Mouse (Mus musculus): ENCODE measurements around the gene Ttn. TPM values are rescaled to one million over a fixed set of nuclear protein-coding genes. Genes with fewer than 3 reads are reported as not detected.

The Ttn gene
- polyA plus RNA-seq, 1 experiment from 2014 or later, result 1.7 TPM

- no peaks in the 10 kb centered on the region for H3K27me3 ChIP-seq (replicated peaks)
Measured at GRCm38 (mm10) chr2:76896990-76897389, 85.4 kb downstream of the Ttn start.

GRCm38 (mm10) chr2:76895327-76895726 lies 87.0 kb downstream of the Ttn start:
- no peaks in the 10 kb centered on the region for H3K36me3 ChIP-seq
- ATAC-seq (ENCODE audit: insufficient read depth, low FRiP score, low read depth), result no peak
- WGBS, result 84% methylated on average over 4 of the region's 4 CpGs
- no peak overlapping the region for H3K4me2 ChIP-seq
- no peaks in the 10 kb centered on the region for H3K9me3 ChIP-seq
- no peak overlapping the region for H3K4me3 ChIP-seq (replicated peaks)
- H3K4me1 ChIP-seq, result no peaks in the 10 kb centered on the region
- no peak overlapping the region for H3K9ac ChIP-seq
- no peak overlapping the region for H3K27ac ChIP-seq
- no peaks in the 10 kb centered on the region for H3K27me3 ChIP-seq (replicated peaks)

More at GRCm38 (mm10) chr2:76896990-76897389, 85.4 kb downstream of the Ttn start:
- 88% methylated on average over 8 of the region's 8 CpGs for WGBS
- no peak overlapping the region for H3K9ac ChIP-seq
- ATAC-seq (ENCODE audit: insufficient read depth, low FRiP score, low read depth), result no peak
- no peak overlapping the region for H3K4me3 ChIP-seq (replicated peaks)
- H3K36me3 ChIP-seq, result no peaks in the 10 kb centered on the region
- no peaks in the 10 kb centered on the region for H3K4me1 ChIP-seq
- no peak overlapping the region for H3K27ac ChIP-seq
- H3K4me2 ChIP-seq, result no peak overlapping the region
- H3K9me3 ChIP-seq, result no peaks in the 10 kb centered on the region

- whole genome bisulfite sequencing, result 81% methylated on average over 7 of the region's 7 CpGs
- no peak overlapping the region for H3K9ac ChIP-seq
- no peaks in the 10 kb centered on the region for H3K9me3 ChIP-seq
- H3K27me3 ChIP-seq (replicated peaks), result no peaks in the 10 kb centered on the region
- H3K4me2 ChIP-seq, result no peak overlapping the region
- no peaks in the 10 kb centered on the region for H3K36me3 ChIP-seq
- no peak overlapping the region for H3K27ac ChIP-seq
- H3K4me1 ChIP-seq, result no peaks in the 10 kb centered on the region
- ATAC-seq (ENCODE audit: insufficient read depth, low FRiP score, low read depth), result no peak
- H3K4me3 ChIP-seq (replicated peaks), result no peak overlapping the region
Measured at GRCm38 (mm10) chr2:76888721-76889120, 93.6 kb downstream of the Ttn start.

GRCm38 (mm10) chr2:76885855-76886254 lies 96.5 kb downstream of the Ttn start:
- no peak overlapping the region for H3K4me3 ChIP-seq (replicated peaks)
- no peak overlapping the region for H3K4me2 ChIP-seq
- no peaks in the 10 kb centered on the region for H3K36me3 ChIP-seq
- H3K9me3 ChIP-seq, result no peaks in the 10 kb centered on the region
- no peaks in the 10 kb centered on the region for H3K4me1 ChIP-seq
- no peaks in the 10 kb centered on the region for H3K27me3 ChIP-seq (replicated peaks)
- no peak for ATAC-seq (ENCODE audit: insufficient read depth, low FRiP score, low read depth)
- H3K27ac ChIP-seq, result no peak overlapping the region
- WGBS, result 84% methylated on average over 13 of the region's 13 CpGs
- no peak overlapping the region for H3K9ac ChIP-seq

GRCm38 (mm10) chr2:76881406-76881805 lies 100.9 kb downstream of the Ttn start:
- ATAC-seq (ENCODE audit: insufficient read depth, low FRiP score, low read depth), result no peak
- whole genome bisulfite sequencing, result 85% methylated on average over 12 of the region's 12 CpGs
- no peak overlapping the region for H3K9ac ChIP-seq

GRCm38 (mm10) chr2:76875587-76875986 lies 106.8 kb downstream of the Ttn start:
- H3K4me1 ChIP-seq, result no peaks in the 10 kb centered on the region
- H3K36me3 ChIP-seq, result no peaks in the 10 kb centered on the region
- no peaks in the 10 kb centered on the region for H3K9me3 ChIP-seq
- ATAC-seq (ENCODE audit: insufficient read depth, low FRiP score, low read depth), result no peak
- H3K4me3 ChIP-seq (replicated peaks), result no peak overlapping the region
- no peak overlapping the region for H3K9ac ChIP-seq
- H3K27ac ChIP-seq, result no peak overlapping the region
- no peak overlapping the region for H3K4me2 ChIP-seq
- 91% methylated on average over 12 of the region's 12 CpGs for WGBS
- no peaks in the 10 kb centered on the region for H3K27me3 ChIP-seq (replicated peaks)

More at GRCm38 (mm10) chr2:76881406-76881805, 100.9 kb downstream of the Ttn start:
- H3K27me3 ChIP-seq (replicated peaks), result no peaks in the 10 kb centered on the region
- no peaks in the 10 kb centered on the region for H3K36me3 ChIP-seq
- H3K4me1 ChIP-seq, result no peaks in the 10 kb centered on the region
- no peak overlapping the region for H3K27ac ChIP-seq
- no peak overlapping the region for H3K4me2 ChIP-seq
- H3K4me3 ChIP-seq (replicated peaks), result no peak overlapping the region
- H3K9me3 ChIP-seq, result no peaks in the 10 kb centered on the region

GRCm38 (mm10) chr2:76866928-76867327 lies 115.4 kb downstream of the Ttn start:
- WGBS, result 16% methylated on average over 4 of the region's 4 CpGs
- no peak for ATAC-seq (ENCODE audit: insufficient read depth, low FRiP score, low read depth)
- H3K27ac ChIP-seq, result no peak overlapping the region

GRCm38 (mm10) chr2:76865497-76865896 lies 116.8 kb downstream of the Ttn start:
- no peak for ATAC-seq (ENCODE audit: insufficient read depth, low FRiP score, low read depth)
- H3K36me3 ChIP-seq, result no peaks in the 10 kb centered on the region
- no peak overlapping the region for H3K4me3 ChIP-seq (replicated peaks)
- H3K27ac ChIP-seq, result no peak overlapping the region
- no peaks in the 10 kb centered on the region for H3K27me3 ChIP-seq (replicated peaks)
- H3K9me3 ChIP-seq, result no peaks in the 10 kb centered on the region
- no peaks in the 10 kb centered on the region for H3K4me1 ChIP-seq
- H3K4me2 ChIP-seq, result no peak overlapping the region
- WGBS, result 81% methylated on average over 2 of the region's 2 CpGs
- no peak overlapping the region for H3K9ac ChIP-seq

More at GRCm38 (mm10) chr2:76866928-76867327, 115.4 kb downstream of the Ttn start:
- H3K4me1 ChIP-seq, result no peaks in the 10 kb centered on the region
- H3K9me3 ChIP-seq, result no peaks in the 10 kb centered on the region
- H3K4me2 ChIP-seq, result no peak overlapping the region
- no peaks in the 10 kb centered on the region for H3K27me3 ChIP-seq (replicated peaks)
- H3K36me3 ChIP-seq, result no peaks in the 10 kb centered on the region
- H3K4me3 ChIP-seq (replicated peaks), result no peak overlapping the region
- H3K9ac ChIP-seq, result no peak overlapping the region

- H3K36me3 ChIP-seq, result no peaks in the 10 kb centered on the region
- no peak for ATAC-seq (ENCODE audit: insufficient read depth, low FRiP score, low read depth)
Measured at GRCm38 (mm10) chr2:76861327-76861726, 121.0 kb downstream of the Ttn start.

GRCm38 (mm10) chr2:76850066-76850465 lies 132.3 kb downstream of the Ttn start:
- Histone ChIP-seq H3K4me1 (no peaks in the 10 kb centered on the region), H3K9ac (no peak overlapping the region), H3K36me3 (no peaks in the 10 kb centered on the region), H3K27me3 (replicated peaks) (no peaks in the 10 kb centered on the region), H3K27ac (no peak overlapping the region), H3K9me3 (no peaks in the 10 kb centered on the region), H3K4me2 (no peak overlapping the region), H3K4me3 (replicated peaks) (no peak overlapping the region)
- ATAC-seq (ENCODE audit: insufficient read depth, low FRiP score, low read depth), result no peak
- 93% methylated on average over 4 of the region's 4 CpGs for WGBS

More at GRCm38 (mm10) chr2:76861327-76861726, 121.0 kb downstream of the Ttn start:
- Histone ChIP-seq H3K9me3 (no peaks in the 10 kb centered on the region), H3K4me2 (no peak overlapping the region), H3K4me3 (replicated peaks) (no peak overlapping the region), H3K27me3 (replicated peaks) (no peaks in the 10 kb centered on the region), H3K9ac (no peak overlapping the region), H3K4me1 (no peaks in the 10 kb centered on the region), H3K27ac (no peak overlapping the region)

GRCm38 (mm10) chr2:76843162-76843561 lies 139.2 kb downstream of the Ttn start:
- no peaks in the 10 kb centered on the region for H3K9me3 ChIP-seq
- WGBS, result 56% methylated on average over 1 of the region's 1 CpGs

GRCm38 (mm10) chr2:76820472-76820871 lies 161.9 kb downstream of the Ttn start:
- no peak overlapping the region for H3K4me2 ChIP-seq
- no peaks in the 10 kb centered on the region for H3K9me3 ChIP-seq
- H3K4me3 ChIP-seq (replicated peaks), result no peak overlapping the region
- no peak overlapping the region for H3K27ac ChIP-seq
- no peak overlapping the region for H3K9ac ChIP-seq
- H3K27me3 ChIP-seq (replicated peaks), result no peaks in the 10 kb centered on the region
- no peaks in the 10 kb centered on the region for H3K36me3 ChIP-seq
- H3K4me1 ChIP-seq, result no peaks in the 10 kb centered on the region
- ATAC-seq (ENCODE audit: insufficient read depth, low FRiP score, low read depth), result no peak

More at GRCm38 (mm10) chr2:76843162-76843561, 139.2 kb downstream of the Ttn start:
- no peak overlapping the region for H3K27ac ChIP-seq
- H3K27me3 ChIP-seq (replicated peaks), result no peaks in the 10 kb centered on the region
- no peaks in the 10 kb centered on the region for H3K36me3 ChIP-seq
- H3K4me3 ChIP-seq (replicated peaks), result no peak overlapping the region
- no peak overlapping the region for H3K9ac ChIP-seq
- no peaks in the 10 kb centered on the region for H3K4me1 ChIP-seq
- H3K4me2 ChIP-seq, result no peak overlapping the region
- no peak for ATAC-seq (ENCODE audit: insufficient read depth, low FRiP score, low read depth)

GRCm38 (mm10) chr2:76817796-76818195 lies 164.6 kb downstream of the Ttn start:
- ATAC-seq (ENCODE audit: insufficient read depth, low FRiP score, low read depth), result no peak
- H3K27me3 ChIP-seq (replicated peaks), result no peaks in the 10 kb centered on the region
- H3K36me3 ChIP-seq, result no peaks in the 10 kb centered on the region
- H3K4me3 ChIP-seq (replicated peaks), result no peak overlapping the region
- 52% methylated on average over 2 of the region's 2 CpGs for WGBS
- no peak overlapping the region for H3K9ac ChIP-seq
- H3K9me3 ChIP-seq, result no peaks in the 10 kb centered on the region
- H3K27ac ChIP-seq, result no peak overlapping the region
- no peaks in the 10 kb centered on the region for H3K4me1 ChIP-seq
- no peak overlapping the region for H3K4me2 ChIP-seq
